Mouse (Mus musculus): ENCODE measurements around the gene A030014E15Rik. TPM values are rescaled to one million over a fixed set of nuclear protein-coding genes. Genes with fewer than 3 reads are reported as not detected.
"Not testable (repeated sequence)": the region's sequence is repeated elsewhere in the genome, so short reads cannot be mapped to it uniquely, and the experiment has no call there.

A030014E15Rik gene
- polyA plus RNA-seq, 1 experiment from 2014 or later: 0.29 TPM

- WGBS: 75% methylated on average over 1 of the region's 3 CpGs
These were observed 5.8 kb downstream of the A030014E15Rik start for GRCm38 (mm10) chr1:82930558-82930957.

GRCm38 (mm10) chr1:82931326-82931725 lies 6.6 kb downstream of the A030014E15Rik start, which contains the start of gene Gm6217:
Gene Gm6217 (minus strand): TSS chr1:82931399.
- H3K9me3 ChIP-seq (ENCODE audit: control insufficient read depth, low read length); H3K4me1 ChIP-seq (ENCODE audit: control insufficient read depth, insufficient read depth, low read length); DNase-seq (ENCODE audit: low spot score); H3K27ac ChIP-seq (replicated peaks; ENCODE audit: low read depth, low read length); H3K4me2 ChIP-seq (ENCODE audit: low read depth, low read length); H3K27me3 ChIP-seq (replicated peaks; ENCODE audit: control insufficient read depth, insufficient read depth, low read length); H3K4me3 ChIP-seq (ENCODE audit: low read depth, low read length); H3K9ac ChIP-seq (ENCODE audit: low read depth, low read length); ATAC-seq (ENCODE audit: low read depth); H3K36me3 ChIP-seq (ENCODE audit: control insufficient read depth, insufficient read depth, low read length): not testable (repeated sequence)
- no CpG with 5 or more reads among the region's 6 CpGs for WGBS

More at GRCm38 (mm10) chr1:82930558-82930957, 5.8 kb downstream of the A030014E15Rik start:
- not testable (repeated sequence) for H3K27me3 ChIP-seq (replicated peaks; ENCODE audit: control insufficient read depth, insufficient read depth, low read length); ATAC-seq (ENCODE audit: low read depth); H3K9me3 ChIP-seq (ENCODE audit: control insufficient read depth, low read length); H3K4me2 ChIP-seq (ENCODE audit: low read depth, low read length); H3K4me1 ChIP-seq (ENCODE audit: control insufficient read depth, insufficient read depth, low read length); H3K36me3 ChIP-seq (ENCODE audit: control insufficient read depth, insufficient read depth, low read length); DNase-seq (ENCODE audit: low spot score); H3K4me3 ChIP-seq (ENCODE audit: low read depth, low read length); H3K9ac ChIP-seq (ENCODE audit: low read depth, low read length); H3K27ac ChIP-seq (replicated peaks; ENCODE audit: low read depth, low read length)

GRCm38 (mm10) chr1:82938666-82939065 lies 13.9 kb downstream of the A030014E15Rik start:
- WGBS: 96% methylated on average over 5 of the region's 5 CpGs
- H3K4me1 ChIP-seq (ENCODE audit: control insufficient read depth, insufficient read depth, low read length): no peaks in the 10 kb centered on the region
- H3K4me3 ChIP-seq (ENCODE audit: low read depth, low read length): no peak overlapping the region
- DNase-seq (ENCODE audit: low spot score) (no peak), ATAC-seq (ENCODE audit: low read depth) (no peak)
- H3K27ac ChIP-seq (replicated peaks; ENCODE audit: low read depth, low read length): no peak overlapping the region
- 0 out of 2 replicates have a peak, but pooled peaks cover 6% of the 10 kb centered on the region for H3K9me3 ChIP-seq (ENCODE audit: control insufficient read depth, low read length)
- H3K9ac ChIP-seq (ENCODE audit: low read depth, low read length): no peak overlapping the region
- H3K27me3 ChIP-seq (replicated peaks; ENCODE audit: control insufficient read depth, insufficient read depth, low read length): no peaks in the 10 kb centered on the region
- no peaks in the 10 kb centered on the region for H3K36me3 ChIP-seq (ENCODE audit: control insufficient read depth, insufficient read depth, low read length)
- no peak overlapping the region for H3K4me2 ChIP-seq (ENCODE audit: low read depth, low read length)

- H3K4me1 ChIP-seq (ENCODE audit: control insufficient read depth, insufficient read depth, low read length): not testable (repeated sequence)
- WGBS: 83% methylated on average over 1 of the region's 2 CpGs
These were observed 17.8 kb downstream of the A030014E15Rik start for GRCm38 (mm10) chr1:82942505-82942904.

GRCm38 (mm10) chr1:82943295-82943694 lies 18.6 kb downstream of the A030014E15Rik start, which contains the start of gene A030003K21Rik:
Gene A030003K21Rik (minus strand): TSS chr1:82943388.
- no CpG with 5 or more reads among the region's 6 CpGs for WGBS
- DNase-seq (ENCODE audit: low spot score); H3K4me3 ChIP-seq (ENCODE audit: low read depth, low read length); H3K27me3 ChIP-seq (replicated peaks; ENCODE audit: control insufficient read depth, insufficient read depth, low read length); H3K27ac ChIP-seq (replicated peaks; ENCODE audit: low read depth, low read length); H3K4me1 ChIP-seq (ENCODE audit: control insufficient read depth, insufficient read depth, low read length); H3K9me3 ChIP-seq (ENCODE audit: control insufficient read depth, low read length); H3K36me3 ChIP-seq (ENCODE audit: control insufficient read depth, insufficient read depth, low read length); ATAC-seq (ENCODE audit: low read depth); H3K4me2 ChIP-seq (ENCODE audit: low read depth, low read length); H3K9ac ChIP-seq (ENCODE audit: low read depth, low read length): not testable (repeated sequence)

More at GRCm38 (mm10) chr1:82942505-82942904, 17.8 kb downstream of the A030014E15Rik start:
- not testable (repeated sequence) for H3K27ac ChIP-seq (replicated peaks; ENCODE audit: low read depth, low read length); H3K36me3 ChIP-seq (ENCODE audit: control insufficient read depth, insufficient read depth, low read length); H3K4me2 ChIP-seq (ENCODE audit: low read depth, low read length); H3K27me3 ChIP-seq (replicated peaks; ENCODE audit: control insufficient read depth, insufficient read depth, low read length); H3K9ac ChIP-seq (ENCODE audit: low read depth, low read length); DNase-seq (ENCODE audit: low spot score); H3K4me3 ChIP-seq (ENCODE audit: low read depth, low read length); ATAC-seq (ENCODE audit: low read depth); H3K9me3 ChIP-seq (ENCODE audit: control insufficient read depth, low read length)

- not testable (repeated sequence) for H3K4me1 ChIP-seq (ENCODE audit: control insufficient read depth, insufficient read depth, low read length); H3K9ac ChIP-seq (ENCODE audit: low read depth, low read length); H3K9me3 ChIP-seq (ENCODE audit: control insufficient read depth, low read length); H3K4me3 ChIP-seq (ENCODE audit: low read depth, low read length); H3K27me3 ChIP-seq (replicated peaks; ENCODE audit: control insufficient read depth, insufficient read depth, low read length); H3K36me3 ChIP-seq (ENCODE audit: control insufficient read depth, insufficient read depth, low read length); H3K4me2 ChIP-seq (ENCODE audit: low read depth, low read length); ATAC-seq (ENCODE audit: low read depth); DNase-seq (ENCODE audit: low spot score); H3K27ac ChIP-seq (replicated peaks; ENCODE audit: low read depth, low read length)
- WGBS: 100% methylated on average over 1 of the region's 2 CpGs
These were observed 21.3 kb downstream of the A030014E15Rik start for GRCm38 (mm10) chr1:82946029-82946428.

- Histone ChIP-seq H3K9ac (ENCODE audit: low read depth, low read length) (no peak overlapping the region), H3K4me1 (ENCODE audit: control insufficient read depth, insufficient read depth, low read length) (no peaks in the 10 kb centered on the region), H3K9me3 (ENCODE audit: control insufficient read depth, low read length) (no peaks in the 10 kb centered on the region), H3K36me3 (ENCODE audit: control insufficient read depth, insufficient read depth, low read length) (no peaks in the 10 kb centered on the region), H3K4me2 (ENCODE audit: low read depth, low read length) (no peak overlapping the region), H3K27ac (replicated peaks; ENCODE audit: low read depth, low read length) (no peak overlapping the region), H3K4me3 (ENCODE audit: low read depth, low read length) (no peak overlapping the region), H3K27me3 (replicated peaks; ENCODE audit: control insufficient read depth, insufficient read depth, low read length) (no peaks in the 10 kb centered on the region)
- no peak for DNase-seq (ENCODE audit: low spot score)
- WGBS: 86% methylated on average over 2 of the region's 2 CpGs
- no peak for ATAC-seq (ENCODE audit: low read depth)
These were observed 23.9 kb downstream of the A030014E15Rik start for GRCm38 (mm10) chr1:82948601-82949000.

- H3K27me3 ChIP-seq (replicated peaks; ENCODE audit: control insufficient read depth, insufficient read depth, low read length); H3K9me3 ChIP-seq (ENCODE audit: control insufficient read depth, low read length); H3K36me3 ChIP-seq (ENCODE audit: control insufficient read depth, insufficient read depth, low read length); H3K4me1 ChIP-seq (ENCODE audit: control insufficient read depth, insufficient read depth, low read length); H3K4me2 ChIP-seq (ENCODE audit: low read depth, low read length); H3K4me3 ChIP-seq (ENCODE audit: low read depth, low read length); H3K9ac ChIP-seq (ENCODE audit: low read depth, low read length); ATAC-seq (ENCODE audit: low read depth); H3K27ac ChIP-seq (replicated peaks; ENCODE audit: low read depth, low read length); DNase-seq (ENCODE audit: low spot score): not testable (repeated sequence)
These were observed 31.2 kb downstream of the A030014E15Rik start, which contains the start of gene Gm7544 for GRCm38 (mm10) chr1:82955913-82956312. Gene Gm7544 (minus strand): TSS chr1:82956013.

- no peak for DNase-seq (ENCODE audit: low spot score)
These were observed 35.2 kb downstream of the A030014E15Rik start, which contains the start of gene Gm47955 for GRCm38 (mm10) chr1:82959870-82960385. Gene Gm47955 (plus strand): TSS chr1:82960286.

More at GRCm38 (mm10) chr1:82959870-82960385, 35.2 kb downstream of the A030014E15Rik start, which contains the start of gene Gm47955:
- no peaks in the 10 kb centered on the region for H3K27me3 ChIP-seq (replicated peaks; ENCODE audit: control insufficient read depth, insufficient read depth, low read length)
- no peak within 1 kb of the TSS for H3K27ac ChIP-seq (replicated peaks; ENCODE audit: low read depth, low read length)
- H3K36me3 ChIP-seq (ENCODE audit: control insufficient read depth, insufficient read depth, low read length): no peaks in the 10 kb centered on the region
- 94% methylated on average over 11 of the region's 11 CpGs for WGBS
- H3K4me2 ChIP-seq (ENCODE audit: low read depth, low read length): no peak within 1 kb of the TSS
- no peak for ATAC-seq (ENCODE audit: low read depth)
- H3K4me3 ChIP-seq (ENCODE audit: low read depth, low read length): no peak within 1 kb of the TSS
- H3K9me3 ChIP-seq (ENCODE audit: control insufficient read depth, low read length): 0 out of 2 replicates have a peak, but pooled peaks cover 5% of the 10 kb centered on the region
- no peak within 1 kb of the TSS for H3K9ac ChIP-seq (ENCODE audit: low read depth, low read length)
- H3K4me1 ChIP-seq (ENCODE audit: control insufficient read depth, insufficient read depth, low read length): no peaks in the 10 kb centered on the region

Data from embryonic facial prominence, embryonic 14.5 days (tissue).